In the genomic region with DNA sequence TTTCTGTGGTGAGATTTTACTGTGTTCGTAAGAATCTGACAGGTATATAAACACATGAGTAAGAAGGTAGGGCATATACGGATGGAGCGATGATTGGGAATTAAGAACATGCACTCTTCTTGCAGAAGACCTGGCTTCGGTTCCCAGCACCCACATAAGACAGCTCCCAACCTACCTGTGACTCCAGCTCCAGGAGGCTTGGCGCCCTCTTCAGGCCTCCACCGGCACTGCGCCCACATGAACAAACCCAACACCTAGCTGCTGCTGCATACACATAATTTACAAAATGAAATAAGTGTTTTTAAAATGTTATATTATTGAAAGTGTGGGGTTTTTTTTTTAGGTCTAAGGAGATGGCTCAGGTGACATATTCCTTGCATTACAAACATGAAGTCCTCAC, we compare ENCODE assay signal across 9 mouse cellular contexts.
A peak's percentile ranks its signal among the peaks of the same experiment; 100 is the strongest.
DNase-seq lines count a peak whose midpoint lies in the region; ATAC-seq and TF ChIP-seq lines count a peak whose summit lies in the region.
"Had no signal": no experiment of that assay in that cellular context is flagged by ENCODE, and none has a peak within 500 bp of the region (broad histone marks: within the 10 kb centered on the region; RNA-seq: fewer than 3 reads in every experiment).

No protein-coding gene starts in this region.

- H3K27ac ChIP-seq in intestine, postnatal 0 days (ENCODE audit: low read depth, low read length): no peak overlapping the region
- H3K27ac ChIP-seq in intestine, embryonic 15.5 days: no peak overlapping the region
- no peak overlapping the region for H3K27ac ChIP-seq in liver, embryonic 14.5 days
- H3K27ac ChIP-seq in forebrain, embryonic 13.5 days: no peak overlapping the region
- H3K27ac ChIP-seq in forebrain, embryonic 12.5 days: no peak overlapping the region

- H3K4me3 ChIP-seq in intestine, postnatal 0 days (ENCODE audit: low read depth, low read length): no peak overlapping the region
- no peak overlapping the region for H3K4me3 ChIP-seq in intestine, embryonic 15.5 days (replicated peaks)
- no peak overlapping the region for H3K4me3 ChIP-seq in liver, embryonic 14.5 days (ENCODE audit: insufficient read depth in 1 of 2, low read depth in 2 of 2, low read length in 2 of 2)
- no peak overlapping the region for H3K4me3 ChIP-seq in forebrain, embryonic 13.5 days
- no peak overlapping the region for H3K4me3 ChIP-seq in forebrain, embryonic 12.5 days (replicated peaks)

- peak; percentile 50 for DNase-seq in thymus, postnatal 4 days
- no peak for DNase-seq in thymus, postnatal 0 days (ENCODE audit: low spot score)
- peak in 1 of 3 experiments; percentile 10 for DNase-seq in liver, embryonic 14.5 days (ENCODE audit: low read depth in 3 of 3, low spot score in 3 of 3)
- no peak for DNase-seq in lung, postnatal 14 days
- DNase-seq: heart, postnatal 36 days had no signal

- no peak for ATAC-seq in intestine, postnatal 0 days
- no peak for ATAC-seq in intestine, embryonic 15.5 days
- ATAC-seq in liver, embryonic 14.5 days (ENCODE audit: insufficient read depth): no peak
- ATAC-seq in forebrain, embryonic 13.5 days: no peak
- no peak for ATAC-seq in forebrain, embryonic 12.5 days (ENCODE audit: low FRiP score)

- H3K9ac ChIP-seq in intestine, postnatal 0 days (ENCODE audit: low read depth, low read length): no peak overlapping the region
- H3K9ac ChIP-seq in intestine, embryonic 15.5 days: no peak overlapping the region
- H3K9ac ChIP-seq in liver, embryonic 14.5 days (replicated peaks): no peak overlapping the region
- H3K9ac ChIP-seq in forebrain, embryonic 13.5 days: no peak overlapping the region
- no peak overlapping the region for H3K9ac ChIP-seq in forebrain, embryonic 12.5 days

- WGBS in intestine, postnatal 0 days: 91% methylated on average over 7 of the region's 7 CpGs
- WGBS in intestine, embryonic 15.5 days: 87% methylated on average over 7 of the region's 7 CpGs
- 91% methylated on average over 7 of the region's 7 CpGs for WGBS in liver, embryonic 14.5 days (ENCODE audit: insufficient replicate concordance)
- 97% methylated on average over 7 of the region's 7 CpGs for WGBS in forebrain, embryonic 13.5 days
- WGBS in forebrain, embryonic 12.5 days: 93% methylated on average over 7 of the region's 7 CpGs

- H3K36me3 ChIP-seq in intestine, postnatal 0 days (ENCODE audit: control insufficient read depth, insufficient read depth): peaks cover 30% of the 10 kb centered on the region
- peaks cover 9% of the 10 kb centered on the region for H3K36me3 ChIP-seq in intestine, embryonic 15.5 days
- H3K36me3 ChIP-seq in liver, embryonic 14.5 days (replicated peaks; ENCODE audit: control insufficient read depth, insufficient read depth, low read depth): peaks cover 45% of the 10 kb centered on the region
- H3K36me3 ChIP-seq in forebrain, embryonic 13.5 days (ENCODE audit: poor library complexity, severe bottlenecking): peaks cover 4% of the 10 kb centered on the region; the same call in 1 of the 2 replicates
- H3K36me3 ChIP-seq in forebrain, embryonic 12.5 days (replicated peaks): peaks cover 5% of the 10 kb centered on the region; the same call in 1 of the 2 replicates

- TF ChIP-seq EP300 in liver, embryonic 14.5 days (IDR thresholded peaks at IDR 0.05; ENCODE audit: low read depth): no peak

- TF ChIP-seq CTCF in intestine, postnatal 0 days (IDR thresholded peaks at IDR 0.05; ENCODE audit: low read depth): peak; percentile 60
- peak; percentile 79 for TF ChIP-seq CTCF in liver, embryonic 14.5 days (IDR thresholded peaks at IDR 0.05; ENCODE audit: low read depth)

- no peaks in the 10 kb centered on the region for H3K27me3 ChIP-seq in intestine, postnatal 0 days (replicated peaks; ENCODE audit: control insufficient read depth, insufficient read depth, low read length)
- H3K27me3 ChIP-seq in intestine, embryonic 15.5 days (replicated peaks): no peaks in the 10 kb centered on the region
- H3K27me3 ChIP-seq in liver, embryonic 14.5 days (ENCODE audit: control insufficient read depth, insufficient read depth, low read length): no peaks in the 10 kb centered on the region
- no peaks in the 10 kb centered on the region for H3K27me3 ChIP-seq in forebrain, embryonic 13.5 days
- no peaks in the 10 kb centered on the region for H3K27me3 ChIP-seq in forebrain, embryonic 12.5 days

- no peaks in the 10 kb centered on the region; the same call in 1 of the 2 replicates for H3K4me1 ChIP-seq in intestine, postnatal 0 days (replicated peaks; ENCODE audit: control insufficient read depth, insufficient read depth, low read length)
- no peaks in the 10 kb centered on the region for H3K4me1 ChIP-seq in intestine, embryonic 15.5 days (replicated peaks)
- H3K4me1 ChIP-seq in liver, embryonic 14.5 days (replicated peaks; ENCODE audit: control insufficient read depth in 2 of 2, insufficient read depth in 2 of 2, low read length in 1 of 2): 0 out of 4 replicates have a peak, but pooled peaks cover 0 to 1% of the 10 kb centered on the region in 2 experiments
- no peaks in the 10 kb centered on the region for H3K4me1 ChIP-seq in forebrain, embryonic 13.5 days
- H3K4me1 ChIP-seq in forebrain, embryonic 12.5 days: no peaks in the 10 kb centered on the region

- H3K4me2 ChIP-seq in intestine, postnatal 0 days (replicated peaks; ENCODE audit: low read depth): no peak overlapping the region
- no peak overlapping the region for H3K4me2 ChIP-seq in intestine, embryonic 15.5 days (replicated peaks)
- H3K4me2 ChIP-seq in liver, embryonic 14.5 days (ENCODE audit: low read depth): no peak overlapping the region
- H3K4me2 ChIP-seq in forebrain, embryonic 13.5 days: no peak overlapping the region
- no peak overlapping the region for H3K4me2 ChIP-seq in forebrain, embryonic 12.5 days

- H3K9me3 ChIP-seq in intestine, postnatal 0 days (ENCODE audit: control insufficient read depth): 0 out of 2 replicates have a peak, but pooled peaks cover 6% of the 10 kb centered on the region
- no peaks in the 10 kb centered on the region for H3K9me3 ChIP-seq in intestine, embryonic 15.5 days
- peaks cover 9% of the 10 kb centered on the region for H3K9me3 ChIP-seq in liver, embryonic 14.5 days (ENCODE audit: control insufficient read depth, low read length)
- peaks cover 8% of the 10 kb centered on the region for H3K9me3 ChIP-seq in forebrain, embryonic 13.5 days (replicated peaks)
- 0 out of 2 replicates have a peak, but pooled peaks cover 4% of the 10 kb centered on the region for H3K9me3 ChIP-seq in forebrain, embryonic 12.5 days
